Mouse (Mus musculus): ENCODE measurements around the gene Bpifb4. TPM values are rescaled to one million over a fixed set of nuclear protein-coding genes. Genes with fewer than 3 reads are reported as not detected.

Gene Bpifb4
- polyA plus RNA-seq, 1 experiment from 2014 or later = not detected

GRCm38 (mm10) chr2:154006331-154006730, 68.3 kb downstream of the Bpifb4 start:
- H3K4me1 ChIP-seq = no peaks in the 10 kb centered on the region
- H3K9ac ChIP-seq = no peak overlapping the region
- no peak overlapping the region for H3K27ac ChIP-seq
- no peaks in the 10 kb centered on the region for H3K36me3 ChIP-seq
- no peaks in the 10 kb centered on the region for H3K27me3 ChIP-seq (replicated peaks)
- no peak for ATAC-seq (ENCODE audit: insufficient read depth, low FRiP score, low read depth)
- H3K4me2 ChIP-seq = no peak overlapping the region
- H3K4me3 ChIP-seq (replicated peaks) = no peak overlapping the region
- H3K9me3 ChIP-seq = no peaks in the 10 kb centered on the region
- 82% methylated on average over 2 of the region's 2 CpGs for WGBS

- no peak for ATAC-seq (ENCODE audit: insufficient read depth, low FRiP score, low read depth)
- Histone ChIP-seq H3K4me2 (no peak overlapping the region), H3K27me3 (replicated peaks) (no peaks in the 10 kb centered on the region), H3K9me3 (no peaks in the 10 kb centered on the region), H3K9ac (no peak overlapping the region), H3K4me3 (replicated peaks) (no peak overlapping the region), H3K36me3 (no peaks in the 10 kb centered on the region), H3K27ac (no peak overlapping the region), H3K4me1 (no peaks in the 10 kb centered on the region)
- WGBS = 69% methylated on average over 1 of the region's 1 CpGs
Measured at GRCm38 (mm10) chr2:154007381-154007780, 69.4 kb downstream of the Bpifb4 start.

GRCm38 (mm10) chr2:154007965-154008364, 70.0 kb downstream of the Bpifb4 start, which contains the start of gene Bpifa2:
TSS of gene Bpifa2 (plus strand) at chr2:154008265.
- WGBS = 69% methylated on average over 3 of the region's 3 CpGs
- ATAC-seq (ENCODE audit: insufficient read depth, low FRiP score, low read depth) = no peak
- H3K9me3 ChIP-seq = no peaks in the 10 kb centered on the region
- no peaks in the 10 kb centered on the region for H3K36me3 ChIP-seq
- no peak within 1 kb of the TSS for H3K9ac ChIP-seq
- H3K27ac ChIP-seq = no peak within 1 kb of the TSS
- no peak within 1 kb of the TSS for H3K4me3 ChIP-seq (replicated peaks)
- H3K4me2 ChIP-seq = no peak within 1 kb of the TSS
- no peaks in the 10 kb centered on the region for H3K4me1 ChIP-seq
- H3K27me3 ChIP-seq (replicated peaks) = no peaks in the 10 kb centered on the region

Other genes with a start within 250 kb of the Bpifb4 start
- gene Dnmt3c, start 241.6 kb upstream of the Bpifb4 start, polyA plus RNA-seq (2015; fragmentation: Nextera tagmentation; extraction: Ambion mirVana) = 0.06 and 0.10 TPM in 2 replicates
- 225 and 238 TPM in 2 replicates for gene Mapre1, start 196.9 kb upstream of the Bpifb4 start, polyA plus RNA-seq (2015; fragmentation: Nextera tagmentation; extraction: Ambion mirVana)
- 0.15 and 0.18 TPM in 2 replicates for gene Efcab8, start 158.3 kb upstream of the Bpifb4 start, polyA plus RNA-seq (2015; fragmentation: Nextera tagmentation; extraction: Ambion mirVana)
- gene Sun5, start 67.1 kb upstream of the Bpifb4 start, polyA plus RNA-seq (2015; fragmentation: Nextera tagmentation; extraction: Ambion mirVana) = not detected in 2 replicates
- gene Bpifb2, start 63.2 kb upstream of the Bpifb4 start, polyA plus RNA-seq (2015; fragmentation: Nextera tagmentation; extraction: Ambion mirVana) = not detected in 2 replicates
- not detected in 2 replicates for gene Bpifb6, start 37.8 kb upstream of the Bpifb4 start, polyA plus RNA-seq (2015; fragmentation: Nextera tagmentation; extraction: Ambion mirVana)
- gene Bpifb3, start 20.0 kb upstream of the Bpifb4 start, polyA plus RNA-seq (2015; fragmentation: Nextera tagmentation; extraction: Ambion mirVana) = not detected in 2 replicates
- 0.08 TPM in 1 of 2 replicates, not detected in the other for gene Bpifa6, start 36.7 kb downstream of the Bpifb4 start, polyA plus RNA-seq (2015; fragmentation: Nextera tagmentation; extraction: Ambion mirVana)
- not detected in 2 replicates for gene Bpifa2, start 70.1 kb downstream of the Bpifb4 start, polyA plus RNA-seq (2015; fragmentation: Nextera tagmentation; extraction: Ambion mirVana)
- gene Bpifa3, start 192.1 kb downstream of the Bpifb4 start, polyA plus RNA-seq (2015; fragmentation: Nextera tagmentation; extraction: Ambion mirVana) = not detected in 2 replicates
- not detected in 2 replicates for gene Bpifa1, start 204.7 kb downstream of the Bpifb4 start, polyA plus RNA-seq (2015; fragmentation: Nextera tagmentation; extraction: Ambion mirVana)
- not detected in 2 replicates for gene Bpifa5, start 224.4 kb downstream of the Bpifb4 start, polyA plus RNA-seq (2015; fragmentation: Nextera tagmentation; extraction: Ambion mirVana)